Mouse (Mus musculus) gastrocnemius, adult 2 months (tissue): ENCODE data around the gene 4930518I15Rik. TPM values are rescaled to one million over a fixed set of nuclear protein-coding genes. Genes with fewer than 3 reads are reported as not detected.
"Not testable (repeated sequence)": the region's sequence is repeated elsewhere in the genome, so short reads cannot be mapped to it uniquely, and the experiment has no call there.

ENCODE experiments used
- DNase-seq: peaks from one replicate; pipeline ENCODE4 v3.0.0; 2022
- H3K27ac ChIP-seq: fragments of 200-600 bp; 2 replicates; pipeline ENCODE4 v1.8.1; 2022; ENCODE audit warnings: mild to moderate bottlenecking
- H3K4me3 ChIP-seq: fragments of 200-600 bp; 2 replicates; pipeline ENCODE4 v1.8.1; 2022; ENCODE audit warnings: mild to moderate bottlenecking, moderate library complexity
- CTCF ChIP-seq: fragments of 200-600 bp; IDR thresholded peaks from 2 replicates; pipeline ENCODE4 v1.8.1; 2022; ENCODE audit warnings: antibody characterized with exemption, mild to moderate bottlenecking, moderate library complexity
- intact Hi-C: fragments of 180-260 bp; cut with DNase I; formaldehyde crosslinking; loops from one replicate; pipeline ENCODE4 v1.15.1; 2025
- total RNA-seq, 2 experiments: library from RNA; stranded (reverse); gene quantifications; 2 replicates each; pipeline ENCODE4 v1.2.3; 2021

4930518I15Rik gene
- total RNA-seq, 2 experiments from 2014 or later: 0.73 to 0.79 TPM

DNA sequence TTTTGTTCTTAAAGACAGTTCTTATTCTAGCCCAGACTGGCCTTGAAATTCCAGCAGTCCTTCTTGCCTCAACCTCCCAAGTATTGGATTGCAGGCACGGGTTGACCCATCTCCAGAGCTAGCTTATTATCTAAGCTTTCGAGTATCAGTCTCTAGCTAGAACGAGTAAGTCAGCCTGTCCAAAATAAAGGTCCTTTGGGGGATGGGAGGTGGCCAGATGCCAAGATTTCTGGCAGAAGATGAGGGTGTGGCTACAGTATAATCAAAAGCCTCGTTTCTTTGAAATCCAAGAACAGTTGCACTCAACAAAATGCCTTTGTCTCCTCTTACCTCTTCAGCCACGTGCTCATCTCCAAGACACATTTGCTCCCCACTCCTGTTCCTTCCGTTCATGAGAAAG is 12.8 kb upstream of the 4930518I15Rik start:
- intact Hi-C loops: no loop called here
- TF ChIP-seq CTCF: no peak
- DNase-seq: peak; percentile 53
- no peak overlapping the region for H3K27ac ChIP-seq
- no peak overlapping the region for H3K4me3 ChIP-seq

DNA sequence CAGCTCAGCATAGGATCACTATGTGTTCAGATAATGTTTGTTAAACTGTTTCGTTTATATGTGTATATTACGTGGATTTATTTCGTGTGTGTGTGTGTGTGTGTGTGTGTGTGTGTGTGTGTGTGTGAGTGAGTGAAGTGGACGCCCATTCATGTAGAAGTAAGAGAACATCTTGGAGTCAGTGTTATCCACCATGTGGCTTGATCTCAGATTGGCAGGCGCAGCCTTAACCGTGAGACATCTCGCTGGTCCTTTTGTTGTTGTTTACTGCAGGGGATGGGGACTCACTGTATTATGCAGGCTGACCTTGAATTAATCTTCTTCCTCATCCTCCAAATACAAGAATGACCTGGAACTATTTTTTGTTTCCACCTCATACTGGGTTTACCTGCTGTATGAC is 11.8 kb upstream of the 4930518I15Rik start:
- Histone ChIP-seq H3K4me3 (no peak overlapping the region), H3K27ac (no peak overlapping the region)
- TF ChIP-seq CTCF: no peak
- intact Hi-C loops: loop anchor here (10.0 kb wide), 1 partner anchor 135 kb away; no protein-coding TSS in a partner anchor
- DNase-seq: no peak

DNA sequence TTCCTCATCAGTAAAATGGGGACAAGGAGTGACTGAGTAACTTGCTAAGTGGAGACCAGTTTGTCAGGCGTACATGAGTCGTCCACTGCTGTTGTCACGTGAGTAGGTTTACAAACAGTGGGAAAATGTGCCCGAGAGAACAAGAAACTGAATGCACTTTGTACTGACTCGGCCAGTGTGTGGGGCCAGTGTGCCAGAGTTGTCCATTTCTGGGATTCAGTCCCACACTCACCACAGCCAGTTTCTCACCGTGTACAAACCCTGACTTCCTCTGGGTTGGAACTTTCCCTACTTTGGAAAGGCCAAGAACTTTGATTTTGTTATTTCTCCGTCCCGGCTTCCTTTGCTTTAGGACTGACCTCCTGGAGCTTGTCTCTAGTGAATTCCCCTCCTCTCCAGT is 11.2 kb upstream of the 4930518I15Rik start:
- Histone ChIP-seq H3K4me3 (no peak overlapping the region), H3K27ac (peak overlapping the region; percentile 32; the same call in 1 of the 2 replicates)
- intact Hi-C loops: loop anchor here (10.0 kb wide), 1 partner anchor 134 kb away; no protein-coding TSS in a partner anchor
- DNase-seq: no peak
- no peak for TF ChIP-seq CTCF

DNA sequence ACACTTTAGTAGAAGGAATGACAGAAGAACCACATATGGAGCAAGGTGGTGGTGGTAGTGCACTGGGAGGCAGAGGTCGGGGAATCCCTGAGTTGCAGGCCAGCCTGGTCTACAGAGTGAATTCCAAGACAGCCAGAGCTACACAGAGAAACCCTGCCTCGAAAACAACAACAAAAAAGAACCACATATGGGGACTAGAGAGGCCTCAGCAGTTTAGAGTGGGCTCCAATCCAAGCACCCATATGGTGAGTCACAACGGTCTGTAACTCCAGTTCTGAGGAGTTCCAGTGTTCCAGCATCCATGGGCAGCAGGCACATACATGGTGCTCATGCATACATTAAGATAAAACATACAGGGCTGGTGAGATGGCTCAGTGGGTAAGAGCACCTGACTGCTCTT is 6.7 kb upstream of the 4930518I15Rik start:
- DNase-seq: no peak
- Histone ChIP-seq H3K27ac (peak overlapping the region; percentile 96), H3K4me3 (peak overlapping the region; percentile 85)
- intact Hi-C loops: loop anchor here (5.0 to 10.0 kb wide), 2 partner anchors 130 to 213 kb away; partner anchors contain the start of gene Soga1
- TF ChIP-seq CTCF: no peak

DNA sequence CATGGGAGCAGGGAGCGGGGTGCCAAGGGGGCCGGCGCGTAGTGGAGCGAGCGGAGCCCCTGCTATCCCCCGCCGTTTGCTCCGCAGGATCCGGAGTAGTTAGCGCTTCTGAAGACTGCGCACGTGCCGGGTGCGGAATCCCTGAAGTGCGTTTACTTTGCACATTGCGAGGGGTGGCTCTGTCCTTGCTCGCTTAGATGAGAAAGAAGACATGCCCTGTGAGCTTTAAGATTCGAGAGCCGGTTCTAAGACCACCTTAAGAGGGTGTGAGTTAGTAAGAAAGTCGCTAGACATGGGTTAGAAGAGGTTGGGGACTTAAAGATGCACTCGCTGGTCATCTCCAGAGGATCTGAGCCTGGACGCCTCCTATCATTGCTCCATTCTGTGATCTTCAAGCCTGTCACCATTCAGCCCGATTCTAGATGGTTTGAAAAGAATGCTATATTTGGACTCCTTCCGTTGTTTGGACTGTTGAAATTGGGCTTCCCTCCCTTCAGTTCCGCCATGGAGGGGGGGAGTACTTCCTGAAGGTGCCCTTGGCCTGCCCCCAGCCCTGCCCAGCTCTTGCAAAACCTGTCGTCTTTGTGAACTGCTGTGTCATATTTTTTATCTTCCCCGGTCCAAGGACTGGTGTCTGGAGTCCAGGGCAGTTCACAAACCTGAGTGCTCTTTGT is 5.9 kb upstream of the 4930518I15Rik start:
- TF ChIP-seq CTCF: no peak
- peak; percentile 51 for DNase-seq
- peak overlapping the region; percentile 96 for H3K27ac ChIP-seq
- intact Hi-C loops: loop anchor here (5.0 to 10.0 kb wide), 2 partner anchors 129 to 214 kb away; partner anchors contain the start of gene Soga1
- H3K4me3 ChIP-seq: peak overlapping the region; percentile 85

DNA sequence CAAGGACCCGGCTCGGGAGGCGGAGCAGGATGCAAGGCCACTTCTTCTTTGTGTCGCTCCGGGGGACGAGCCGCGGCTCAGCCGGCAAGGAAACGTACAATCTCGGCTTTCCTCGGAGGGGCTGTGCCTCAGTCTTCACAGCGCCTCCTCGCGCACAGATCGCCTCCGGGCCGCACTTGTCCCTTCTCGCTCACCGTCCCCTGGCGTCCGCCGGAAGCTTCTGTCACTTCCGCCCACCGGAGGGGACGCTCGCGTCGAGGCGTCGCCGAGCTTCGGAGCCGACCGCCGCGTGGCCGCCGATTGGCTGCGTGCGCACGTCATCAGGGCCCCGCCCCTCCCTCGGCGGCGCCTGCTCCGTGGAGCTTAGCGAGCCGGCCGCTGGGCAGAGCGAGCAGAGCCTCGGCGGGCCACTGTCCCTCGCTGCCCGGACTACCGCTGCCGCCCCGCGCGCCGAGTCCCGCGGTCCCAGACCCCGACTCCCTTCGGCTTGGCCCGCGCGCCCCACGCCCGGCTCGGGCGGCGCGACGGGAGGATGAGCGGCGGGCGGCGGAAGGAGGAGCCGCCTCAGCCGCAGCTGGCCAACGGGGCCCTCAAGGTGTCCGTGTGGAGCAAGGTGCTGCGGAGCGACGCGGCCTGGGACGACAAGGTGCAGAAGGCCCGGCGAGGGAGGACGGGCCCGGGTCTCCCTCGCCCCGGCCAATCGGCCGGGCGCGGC is 5.2 kb upstream of the 4930518I15Rik start, which contains the start of gene Rab5if:
Gene Rab5if, plus strand, starts transcription at position 357 of the 715 bp plus-strand sequence.
- intact Hi-C loops: loop anchor here (5.0 to 10.0 kb wide), 2 partner anchors 128 to 214 kb away; partner anchors contain the start of gene Soga1
- peak; percentile 73 for TF ChIP-seq CTCF
- Histone ChIP-seq H3K27ac (peak within 1 kb of the TSS; percentile 96), H3K4me3 (peak within 1 kb of the TSS; percentile 85)
- peak; percentile 99 for DNase-seq

DNA sequence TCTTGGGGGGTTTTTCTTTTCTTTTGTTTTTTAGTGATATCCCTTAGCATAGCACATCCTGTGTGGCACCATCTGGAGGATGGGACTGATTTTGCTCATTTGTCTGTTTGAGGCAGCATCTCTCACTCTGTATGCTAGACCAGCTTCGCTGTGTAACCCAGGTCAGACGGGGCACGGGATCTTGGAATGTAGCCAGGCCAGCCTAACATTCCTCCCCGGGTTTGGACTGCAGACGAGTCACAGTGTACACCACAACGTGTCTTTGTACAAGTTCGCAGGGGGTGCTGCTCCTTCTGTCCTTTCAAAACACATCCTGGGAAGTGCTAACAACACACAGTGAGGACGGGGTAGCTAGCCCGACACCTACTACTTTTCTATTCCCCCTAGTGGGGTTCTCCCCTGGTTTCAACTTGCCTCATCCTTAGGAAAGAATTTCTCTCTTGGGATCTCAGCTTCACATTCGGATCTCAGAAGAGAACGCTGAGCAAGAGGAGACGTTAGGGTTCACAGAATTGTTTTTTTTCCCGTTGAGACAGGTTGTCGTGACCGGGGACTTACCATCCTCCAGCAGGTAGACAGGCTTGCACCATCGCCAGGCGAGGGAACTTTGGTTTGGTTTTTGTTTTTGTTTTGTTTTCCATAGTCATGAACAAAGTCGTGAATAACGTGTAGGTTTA is 4.4 kb upstream of the 4930518I15Rik start:
- H3K4me3 ChIP-seq: peak overlapping the region; percentile 85

DNA sequence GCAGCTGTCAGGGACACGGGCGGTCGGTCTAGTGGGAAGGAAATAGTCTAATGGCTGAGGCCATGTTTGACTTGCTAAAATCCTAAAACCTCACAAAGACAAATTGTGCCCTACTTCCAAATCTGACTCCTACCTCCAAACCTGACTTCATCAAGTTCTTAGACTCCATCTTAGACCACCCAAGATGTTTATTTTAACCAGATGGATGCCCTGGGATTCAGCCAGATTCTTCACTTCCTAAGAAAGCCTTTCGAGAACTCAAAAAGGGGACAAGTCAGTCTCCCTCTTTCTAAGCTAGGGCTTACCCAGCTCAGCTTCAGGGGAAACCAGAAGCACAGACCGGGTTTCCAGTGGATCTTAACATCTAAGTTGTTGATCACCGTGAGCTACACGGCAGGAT is 925 bp upstream of the 4930518I15Rik start:
- TF ChIP-seq CTCF: no peak
- no peak overlapping the region for H3K27ac ChIP-seq
- H3K4me3 ChIP-seq: no peak overlapping the region
- intact Hi-C loops: no loop called here
- DNase-seq: no peak

More for the DNA sequence above, 4.4 kb upstream of the 4930518I15Rik start:
- DNase-seq: peak; percentile 49
- H3K27ac ChIP-seq: peak overlapping the region; percentile 96
- TF ChIP-seq CTCF: no peak
- intact Hi-C loops: loop anchor here (5.0 to 10.0 kb wide), 2 partner anchors 127 to 215 kb away; partner anchors contain the start of gene Soga1

DNA sequence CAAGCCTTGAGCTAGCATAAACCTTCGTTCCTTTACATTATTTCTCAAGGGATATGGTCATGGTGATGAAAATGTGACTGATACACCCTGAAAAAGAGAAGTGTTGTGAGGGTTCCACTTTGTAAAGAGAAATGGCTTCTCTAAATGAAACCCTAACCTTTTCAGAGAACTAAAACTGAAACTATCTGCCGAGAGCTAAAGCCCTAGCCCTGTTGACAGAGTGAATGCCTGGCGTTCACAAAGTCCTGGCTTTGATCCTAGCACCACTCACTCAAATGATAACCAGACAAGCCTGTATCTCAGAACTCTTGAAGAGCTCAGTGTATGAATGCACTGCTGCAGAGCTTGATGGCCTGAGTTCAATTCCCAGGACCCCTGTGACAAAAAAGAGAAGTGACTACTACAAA is 358 bp downstream of the 4930518I15Rik start:
- intact Hi-C loops: loop anchor here (2.0 kb wide), 1 partner anchor 51 kb away; no protein-coding TSS in a partner anchor
- Histone ChIP-seq H3K27ac (no peak overlapping the region), H3K4me3 (no peak overlapping the region)
- no peak for DNase-seq
- no peak for TF ChIP-seq CTCF

DNA sequence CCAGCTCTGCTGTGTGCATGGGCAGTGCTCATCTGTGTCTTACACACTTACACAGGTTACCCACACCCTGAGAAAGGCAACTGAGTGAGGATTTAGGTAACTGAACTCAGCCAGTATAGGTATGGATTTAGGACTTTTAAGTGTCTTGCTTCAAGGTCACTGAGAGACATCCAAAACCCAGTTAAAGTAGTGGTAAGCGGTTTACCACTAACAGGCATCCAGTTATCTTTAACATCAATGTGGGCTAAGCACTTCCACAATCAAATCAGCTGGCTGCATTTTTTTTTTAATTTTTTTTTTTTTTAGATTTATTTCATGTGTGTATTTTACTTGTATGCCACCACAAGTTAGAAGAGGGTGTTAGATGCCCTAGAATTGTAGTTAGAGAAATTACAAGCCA is 1.4 kb downstream of the 4930518I15Rik start:
- TF ChIP-seq CTCF: no peak
- Histone ChIP-seq H3K27ac (no peak overlapping the region), H3K4me3 (no peak overlapping the region)
- DNase-seq: no peak
- intact Hi-C loops: loop anchor here (2.0 kb wide), 1 partner anchor 50 kb away; no protein-coding TSS in a partner anchor

DNA sequence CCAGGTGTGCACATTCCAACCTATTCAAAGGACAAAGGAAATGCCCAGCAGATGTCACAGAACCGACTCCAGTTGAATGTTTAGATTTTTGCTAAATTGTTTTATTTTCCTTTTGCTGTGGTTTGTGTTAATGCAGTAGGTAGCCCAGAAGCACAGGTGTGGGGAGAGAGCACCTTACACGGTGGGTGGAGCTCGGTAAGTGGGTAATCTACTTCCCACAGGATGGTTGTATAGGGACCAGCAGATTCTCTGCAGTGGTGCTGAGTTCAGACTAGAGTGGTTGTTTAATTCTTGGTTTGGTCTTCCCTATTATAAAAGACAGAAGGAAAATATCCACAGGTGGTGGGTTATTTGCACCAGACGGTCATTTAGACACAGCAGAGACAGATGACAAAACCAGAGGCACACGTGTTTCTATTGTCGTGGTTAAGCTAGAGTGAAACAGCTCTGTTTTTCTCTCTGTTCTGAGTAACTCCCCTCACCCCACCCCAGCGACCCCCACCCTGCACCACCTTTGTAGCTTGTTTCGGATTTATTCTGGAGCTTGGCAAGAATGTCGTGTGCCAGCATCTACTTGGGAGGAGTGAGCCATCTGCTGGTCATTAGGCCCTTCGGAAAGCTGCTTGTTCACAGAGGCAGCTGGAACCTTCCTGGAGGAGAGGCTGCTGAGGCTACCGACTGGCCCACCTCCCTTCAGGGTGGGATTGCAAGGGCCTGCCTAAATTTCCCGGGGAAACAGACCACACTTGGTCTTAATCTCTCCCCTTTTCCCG is 3.6 kb downstream of the 4930518I15Rik start:
- intact Hi-C loops, H3K27ac ChIP-seq, H3K4me3 ChIP-seq: not testable (repeated sequence)
- peak; percentile 48 for TF ChIP-seq CTCF
- DNase-seq: peak; percentile 53

DNA sequence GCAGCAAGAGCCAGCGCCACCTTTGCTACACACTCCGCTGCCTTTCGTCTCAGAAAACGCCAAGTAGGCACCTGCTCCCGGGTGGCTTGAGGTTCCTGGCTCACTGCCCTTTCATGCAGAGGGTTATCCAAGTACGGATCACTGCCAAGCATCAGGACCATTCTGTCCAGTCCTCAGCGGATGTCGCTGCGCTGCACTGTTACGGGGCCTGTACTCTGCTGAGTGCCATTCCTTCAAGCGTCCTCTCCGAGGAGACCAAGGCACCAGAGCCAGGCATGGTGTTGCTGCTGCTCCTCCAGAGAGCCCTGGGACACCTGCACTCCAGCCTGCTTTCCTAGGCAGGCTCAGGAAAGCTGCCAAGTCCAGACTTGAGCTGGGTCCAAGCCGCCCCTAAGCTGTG is 4.2 kb downstream of the 4930518I15Rik start:
- DNase-seq, H3K4me3 ChIP-seq, intact Hi-C loops, H3K27ac ChIP-seq: not testable (repeated sequence)
